Mouse (Mus musculus) 416B (cell line): ENCODE data around the gene Sorcs2.

Experiments used
- DNase-seq: peaks from one replicate; pipeline ENCODE4 v3.0.0; 2011; ENCODE audit warnings: low read depth

Sorcs2 gene

GRCm38 (mm10) chr5:36358161-36358560 lies 39.8 kb downstream of the Sorcs2 start:
- no peak for DNase-seq

GRCm38 (mm10) chr5:36356659-36357058 lies 41.3 kb downstream of the Sorcs2 start:
- peak; percentile 17 for DNase-seq

GRCm38 (mm10) chr5:36355683-36356082 lies 42.3 kb downstream of the Sorcs2 start:
- DNase-seq, result no peak

- DNase-seq, result no peak
Observed at GRCm38 (mm10) chr5:36353679-36354078, 44.3 kb downstream of the Sorcs2 start.

- DNase-seq, result no peak
Observed at GRCm38 (mm10) chr5:36353194-36353593, 44.7 kb downstream of the Sorcs2 start.

GRCm38 (mm10) chr5:36346698-36347097 lies 51.2 kb downstream of the Sorcs2 start:
- DNase-seq, result no peak

GRCm38 (mm10) chr5:36339283-36339682 lies 58.7 kb downstream of the Sorcs2 start:
- no peak for DNase-seq

- no peak for DNase-seq
Observed at GRCm38 (mm10) chr5:36336252-36336651, 61.7 kb downstream of the Sorcs2 start.

GRCm38 (mm10) chr5:36335661-36336060 lies 62.3 kb downstream of the Sorcs2 start:
- DNase-seq, result no peak

- no peak for DNase-seq
Observed at GRCm38 (mm10) chr5:36334227-36334626, 63.7 kb downstream of the Sorcs2 start.

- DNase-seq, result no peak
Observed at GRCm38 (mm10) chr5:36330472-36331155, 67.3 kb downstream of the Sorcs2 start.

- peak; percentile 17 for DNase-seq
Observed at GRCm38 (mm10) chr5:36326057-36327010, 71.6 kb downstream of the Sorcs2 start.

GRCm38 (mm10) chr5:36324140-36324572 lies 73.8 kb downstream of the Sorcs2 start:
- DNase-seq, result no peak

GRCm38 (mm10) chr5:36323526-36323925 lies 74.4 kb downstream of the Sorcs2 start:
- peak; percentile 55 for DNase-seq

GRCm38 (mm10) chr5:36321581-36321980 lies 76.4 kb downstream of the Sorcs2 start:
- DNase-seq, result no peak

GRCm38 (mm10) chr5:36320667-36321066 lies 77.3 kb downstream of the Sorcs2 start:
- DNase-seq, result no peak

- DNase-seq, result peak; percentile 6
Observed at GRCm38 (mm10) chr5:36317641-36318368, 80.1 kb downstream of the Sorcs2 start.

GRCm38 (mm10) chr5:36315106-36315505 lies 82.8 kb downstream of the Sorcs2 start:
- no peak for DNase-seq

- no peak for DNase-seq
Observed at GRCm38 (mm10) chr5:36313353-36314079, 84.4 kb downstream of the Sorcs2 start.

GRCm38 (mm10) chr5:36312926-36313325 lies 85.0 kb downstream of the Sorcs2 start:
- DNase-seq, result no peak

- DNase-seq, result no peak
Observed at GRCm38 (mm10) chr5:36304299-36304980, 93.5 kb downstream of the Sorcs2 start.
